Mouse (Mus musculus) layer of hippocampus, adult 2 months (tissue): ENCODE results near the gene Aars. TPM values are rescaled to one million over a fixed set of nuclear protein-coding genes. Genes with fewer than 3 reads are reported as not detected.
"Not testable (repeated sequence)": the region's sequence is repeated elsewhere in the genome, so short reads cannot be mapped to it uniquely, and the experiment has no call there.

ENCODE experiments used
- DNase-seq, 2 experiments: peaks; one replicate each; pipeline ENCODE4 v3.0.0; 2022; ENCODE audit warnings: low spot score in 2 of 2
- H3K27ac ChIP-seq: fragments of 200-600 bp; 2 replicates; pipeline ENCODE4 v1.8.1; 2022
- H3K4me3 ChIP-seq: fragments of 200-600 bp; 2 replicates; pipeline ENCODE4 v1.8.1; 2022; ENCODE audit warnings: mild to moderate bottlenecking
- CTCF ChIP-seq: fragments of 200-600 bp; conservative IDR thresholded peaks from 2 replicates; pipeline ENCODE4 v1.8.1; 2022; ENCODE audit warnings: antibody characterized with exemption, mild to moderate bottlenecking, moderate library complexity
- total RNA-seq, 2 experiments: library from RNA; stranded (reverse); gene quantifications; 2 replicates each; pipeline ENCODE4 v1.2.3; 2021

Aars gene
- total RNA-seq, 2 experiments from 2014 or later = 79.5 to 86.3 TPM

- DNase-seq = no peak
- Histone ChIP-seq H3K27ac (no peak overlapping the region), H3K4me3 (no peak overlapping the region)
- TF ChIP-seq CTCF = no peak
Measured at GRCm38 (mm10) chr8:111058946-111059572, 26.1 kb downstream of the Aars start.

- no peak for TF ChIP-seq CTCF
- H3K27ac ChIP-seq = peak overlapping the region; percentile 74; the same call in 1 of the 2 replicates
- peak overlapping the region; percentile 76 for H3K4me3 ChIP-seq
- no peak for DNase-seq
Measured at GRCm38 (mm10) chr8:111061688-111062071, 28.7 kb downstream of the Aars start.

- TF ChIP-seq CTCF = no peak
- peak; percentile 90 to 92 for DNase-seq
- H3K27ac ChIP-seq = peak overlapping the region; percentile 74; the same call in 1 of the 2 replicates
- peak overlapping the region; percentile 76 for H3K4me3 ChIP-seq
Measured at GRCm38 (mm10) chr8:111062072-111062757, 29.3 kb downstream of the Aars start.

GRCm38 (mm10) chr8:111062893-111063292 lies 29.9 kb downstream of the Aars start:
- Histone ChIP-seq H3K27ac (no peak overlapping the region), H3K4me3 (peak overlapping the region; percentile 76)
- no peak for TF ChIP-seq CTCF

GRCm38 (mm10) chr8:111066308-111066707 lies 33.4 kb downstream of the Aars start:
- H3K4me3 ChIP-seq = no peak overlapping the region
- DNase-seq = no peak
- TF ChIP-seq CTCF = no peak

More at GRCm38 (mm10) chr8:111062893-111063292, 29.9 kb downstream of the Aars start:
- no peak for DNase-seq

GRCm38 (mm10) chr8:111067439-111067838 lies 34.5 kb downstream of the Aars start:
- Histone ChIP-seq H3K4me3 (no peak overlapping the region), H3K27ac (no peak overlapping the region)
- peak; percentile 24; the same call in 1 of the 2 replicates for TF ChIP-seq CTCF
- no peak for DNase-seq

More at GRCm38 (mm10) chr8:111066308-111066707, 33.4 kb downstream of the Aars start:
- H3K27ac ChIP-seq = no peak overlapping the region

- DNase-seq, H3K27ac ChIP-seq, H3K4me3 ChIP-seq: not testable (repeated sequence)
Measured at GRCm38 (mm10) chr8:111068660-111069059, 35.7 kb downstream of the Aars start.

GRCm38 (mm10) chr8:111075926-111076325 lies 43.0 kb downstream of the Aars start:
- H3K27ac ChIP-seq = peak overlapping the region; percentile 72; the same call in 1 of the 2 replicates
- DNase-seq = peak; percentile 66 to 67
- no peak for TF ChIP-seq CTCF
- no peak overlapping the region for H3K4me3 ChIP-seq

- no peak for TF ChIP-seq CTCF
- Histone ChIP-seq H3K4me3 (no peak overlapping the region), H3K27ac (no peak overlapping the region)
- DNase-seq = no peak
Measured at GRCm38 (mm10) chr8:111079461-111079860, 46.5 kb downstream of the Aars start.

GRCm38 (mm10) chr8:111079861-111080271 lies 46.9 kb downstream of the Aars start:
- no peak overlapping the region for H3K27ac ChIP-seq
- no peak for DNase-seq
- no peak overlapping the region for H3K4me3 ChIP-seq
- peak; percentile 53 for TF ChIP-seq CTCF

GRCm38 (mm10) chr8:111081580-111082258 lies 48.8 kb downstream of the Aars start:
- DNase-seq = no peak
- H3K4me3 ChIP-seq = no peak overlapping the region

DNA sequence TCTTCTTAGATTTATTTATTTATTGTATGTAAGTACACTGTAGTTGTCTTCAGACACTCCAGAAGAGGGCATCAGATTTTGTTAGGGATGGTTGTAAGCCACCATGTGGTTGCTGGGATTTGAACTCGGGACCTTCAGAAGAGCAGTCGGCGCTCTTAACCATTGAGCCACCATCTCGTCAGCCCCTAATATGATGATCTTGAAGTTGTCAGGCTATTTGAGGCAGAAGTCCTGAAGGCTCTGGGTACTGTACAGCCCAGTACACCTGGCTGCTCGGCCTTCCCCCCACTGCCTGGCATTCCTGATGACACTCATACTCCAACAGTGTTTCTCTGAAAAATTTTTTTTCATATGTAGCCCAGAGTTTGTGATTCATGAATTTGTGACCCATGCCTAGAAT lies 51.0 kb downstream of the Aars start:
- H3K4me3 ChIP-seq, H3K27ac ChIP-seq, DNase-seq: not testable (repeated sequence)

More at GRCm38 (mm10) chr8:111081580-111082258, 48.8 kb downstream of the Aars start:
- no peak overlapping the region for H3K27ac ChIP-seq
- no peak for TF ChIP-seq CTCF

DNA sequence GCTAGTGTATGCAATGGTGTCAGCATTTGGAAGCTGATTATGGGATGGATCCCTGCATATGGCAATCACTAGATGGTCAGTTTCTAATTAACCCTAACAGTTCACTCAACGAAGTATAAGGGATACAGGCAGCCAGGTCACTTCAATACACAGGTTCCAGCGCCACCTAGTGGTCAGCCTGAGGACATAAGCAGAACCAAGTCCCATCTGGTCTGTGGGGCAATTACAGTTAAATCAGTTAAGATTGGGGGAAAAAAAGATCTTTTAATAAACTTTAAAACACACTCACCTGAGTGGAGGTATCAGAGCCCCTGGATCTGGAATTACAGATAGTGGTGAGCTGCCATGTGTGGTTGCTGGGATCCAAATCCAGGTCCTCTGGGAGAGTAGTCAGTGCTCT lies 57.2 kb downstream of the Aars start:
- H3K27ac ChIP-seq = no peak overlapping the region
- TF ChIP-seq CTCF = peak; percentile 86
- no peak overlapping the region for H3K4me3 ChIP-seq
- peak; percentile 63 to 82 for DNase-seq
